Mouse (Mus musculus) neural tube, embryonic 11.5 days (tissue): ENCODE measurements at regions not wholly inside any gene's neighbourhood (a gene's known extent, or its start where the extent isn't known, plus 50 kb on each side); places are given as distances from the start of the nearest gene placed in this dataset.

Experiments used
- ATAC-seq: fragments of 200-750 bp; cut with Nextera tagmentation; 2 replicates; pipeline ENCODE4 v1.8.0; 2017; ENCODE audit warnings: moderate number of reproducible peaks, mild to moderate bottlenecking, moderate TSS enrichment, moderate library complexity; ENCODE audit not compliant: insufficient read depth, low FRiP score, low TSS enrichment
- DNase-seq: peaks from one replicate; pipeline ENCODE4 v3.0.0-alpha.2; 2015; ENCODE audit warnings: low spot score
- H3K27ac ChIP-seq: fragments of 300-500 bp; sonication (generic); 2 replicates; pipeline ENCODE4 v1.5.1; 2014; ENCODE audit warnings: low read depth, mild to moderate bottlenecking, low read length
- H3K27me3 ChIP-seq: fragments of 300-500 bp; sonication (generic); 2 replicates; pipeline ENCODE4 v1.6.1; 2014; ENCODE audit warnings: mild to moderate bottlenecking, low read length, mixed read lengths; ENCODE audit not compliant: control insufficient read depth, insufficient read depth
- H3K36me3 ChIP-seq: fragments of 300-500 bp; sonication (generic); 2 replicates; pipeline ENCODE4 v1.6.1; 2014; ENCODE audit warnings: mild to moderate bottlenecking, low read length, moderate library complexity, mixed read lengths; ENCODE audit not compliant: control insufficient read depth, insufficient read depth
- H3K4me1 ChIP-seq: fragments of 300-500 bp; sonication (generic); 2 replicates; pipeline ENCODE4 v1.6.1; 2014; ENCODE audit warnings: low read length, mixed read lengths; ENCODE audit not compliant: control insufficient read depth, insufficient read depth
- H3K4me2 ChIP-seq: fragments of 300-500 bp; sonication (generic); 2 replicates; pipeline ENCODE4 v1.6.1; 2014; ENCODE audit warnings: low read depth, mild to moderate bottlenecking, moderate library complexity
- H3K4me3 ChIP-seq: fragments of 300-500 bp; sonication (generic); 2 replicates; pipeline ENCODE4 v1.5.1; 2014; ENCODE audit warnings: low read depth, low read length
- H3K9ac ChIP-seq: fragments of 300-500 bp; sonication (generic); 2 replicates; pipeline ENCODE4 v1.6.1; 2014; ENCODE audit warnings: mild to moderate bottlenecking, low read length
- H3K9me3 ChIP-seq: fragments of 300-500 bp; sonication (generic); 2 replicates; pipeline ENCODE4 v1.6.1; 2016; ENCODE audit warnings: low read length; ENCODE audit not compliant: control insufficient read depth
- WGBS: fragments of 180-500 bp; shearing (Covaris S2); extraction: QIAGEN DNeasy Blood & Tissue Kit; methylation state at CpG from one replicate; pipeline ENCODE4 v1.1.7; 2014; 5-methylcytosine and 5-hydroxymethylcytosine counted together

- WGBS = 58% methylated on average over 4 of the region's 4 CpGs
- ATAC-seq (no peak), DNase-seq (no peak)
- Histone ChIP-seq H3K27me3 (no peaks in the 10 kb centered on the region), H3K27ac (no peak overlapping the region), H3K4me1 (no peaks in the 10 kb centered on the region), H3K4me3 (no peak overlapping the region), H3K9ac (no peak overlapping the region), H3K9me3 (no peaks in the 10 kb centered on the region), H3K4me2 (no peak overlapping the region), H3K36me3 (no peaks in the 10 kb centered on the region)
These were observed 102.5 kb upstream of the Mon1b start for GRCm38 (mm10) chr8:113532881-113533280.

GRCm38 (mm10) chr8:113541437-113541836 lies 94.0 kb upstream of the Mon1b start:
- DNase-seq (no peak), ATAC-seq (no peak)
- no peak overlapping the region for H3K27ac ChIP-seq
- H3K9me3 ChIP-seq = no peaks in the 10 kb centered on the region
- no peaks in the 10 kb centered on the region for H3K27me3 ChIP-seq
- 91% methylated on average over 6 of the region's 6 CpGs for WGBS
- H3K4me1 ChIP-seq = no peaks in the 10 kb centered on the region
- H3K36me3 ChIP-seq = no peaks in the 10 kb centered on the region
- no peak overlapping the region for H3K4me2 ChIP-seq
- H3K9ac ChIP-seq = no peak overlapping the region
- H3K4me3 ChIP-seq = no peak overlapping the region

- ATAC-seq = no peak
- 79% methylated on average over 3 of the region's 3 CpGs for WGBS
These were observed 93.3 kb upstream of the Mon1b start for GRCm38 (mm10) chr8:113542082-113542481.

GRCm38 (mm10) chr8:113542713-113543112 lies 92.7 kb upstream of the Mon1b start:
- Histone ChIP-seq H3K36me3 (no peaks in the 10 kb centered on the region), H3K27ac (no peak overlapping the region), H3K4me1 (no peaks in the 10 kb centered on the region), H3K9me3 (no peaks in the 10 kb centered on the region), H3K27me3 (no peaks in the 10 kb centered on the region), H3K9ac (no peak overlapping the region), H3K4me3 (no peak overlapping the region), H3K4me2 (no peak overlapping the region)
- no peak for ATAC-seq
- 81% methylated on average over 2 of the region's 2 CpGs for WGBS
- DNase-seq = no peak

More at GRCm38 (mm10) chr8:113542082-113542481, 93.3 kb upstream of the Mon1b start:
- H3K27me3 ChIP-seq = no peaks in the 10 kb centered on the region
- DNase-seq = no peak
- H3K4me1 ChIP-seq = no peaks in the 10 kb centered on the region
- no peak overlapping the region for H3K27ac ChIP-seq
- H3K9ac ChIP-seq = no peak overlapping the region
- no peak overlapping the region for H3K4me2 ChIP-seq
- H3K9me3 ChIP-seq = no peaks in the 10 kb centered on the region
- no peak overlapping the region for H3K4me3 ChIP-seq
- H3K36me3 ChIP-seq = no peaks in the 10 kb centered on the region

- H3K9ac ChIP-seq = no peak overlapping the region
- H3K36me3 ChIP-seq = no peaks in the 10 kb centered on the region
- H3K27ac ChIP-seq = no peak overlapping the region
- H3K27me3 ChIP-seq = no peaks in the 10 kb centered on the region
- H3K4me1 ChIP-seq = no peaks in the 10 kb centered on the region
- H3K4me3 ChIP-seq = no peak overlapping the region
- 83% methylated on average over 7 of the region's 7 CpGs for WGBS
- no peak for ATAC-seq
- no peak overlapping the region for H3K4me2 ChIP-seq
- H3K9me3 ChIP-seq = no peaks in the 10 kb centered on the region
- DNase-seq = no peak
These were observed 86.2 kb upstream of the Mon1b start for GRCm38 (mm10) chr8:113549200-113549599.

GRCm38 (mm10) chr8:113551454-113552273 lies 83.7 kb upstream of the Mon1b start:
- no peak overlapping the region for H3K4me3 ChIP-seq
- WGBS = 82% methylated on average over 12 of the region's 12 CpGs
- no peak overlapping the region for H3K27ac ChIP-seq
- H3K9me3 ChIP-seq = no peaks in the 10 kb centered on the region
- ATAC-seq = no peak
- no peaks in the 10 kb centered on the region for H3K36me3 ChIP-seq
- no peaks in the 10 kb centered on the region for H3K4me1 ChIP-seq
- no peaks in the 10 kb centered on the region for H3K27me3 ChIP-seq
- no peak for DNase-seq
- no peak overlapping the region for H3K4me2 ChIP-seq
- no peak overlapping the region for H3K9ac ChIP-seq

- ATAC-seq (no peak), DNase-seq (no peak)
- no peak overlapping the region for H3K4me2 ChIP-seq
- H3K9ac ChIP-seq = no peak overlapping the region
- no peaks in the 10 kb centered on the region for H3K36me3 ChIP-seq
- no peak overlapping the region for H3K27ac ChIP-seq
- no peaks in the 10 kb centered on the region for H3K27me3 ChIP-seq
- 78% methylated on average over 5 of the region's 5 CpGs for WGBS
- no peak overlapping the region for H3K4me3 ChIP-seq
- no peaks in the 10 kb centered on the region for H3K9me3 ChIP-seq
- no peaks in the 10 kb centered on the region for H3K4me1 ChIP-seq
These were observed 82.6 kb upstream of the Mon1b start for GRCm38 (mm10) chr8:113552826-113553225.

GRCm38 (mm10) chr8:113554700-113555455 lies 80.5 kb upstream of the Mon1b start:
- no peak; the same call in 1 of the 2 replicates for ATAC-seq

GRCm38 (mm10) chr8:113556994-113557393 lies 78.4 kb upstream of the Mon1b start:
- Histone ChIP-seq H3K36me3 (no peaks in the 10 kb centered on the region), H3K4me3 (no peak overlapping the region), H3K27me3 (no peaks in the 10 kb centered on the region), H3K9ac (no peak overlapping the region), H3K27ac (no peak overlapping the region), H3K4me1 (no peaks in the 10 kb centered on the region), H3K4me2 (no peak overlapping the region), H3K9me3 (no peaks in the 10 kb centered on the region)
- no peak for ATAC-seq
- 84% methylated on average over 5 of the region's 5 CpGs for WGBS
- no peak for DNase-seq

More at GRCm38 (mm10) chr8:113554700-113555455, 80.5 kb upstream of the Mon1b start:
- Histone ChIP-seq H3K27ac (no peak overlapping the region), H3K4me1 (no peaks in the 10 kb centered on the region), H3K9me3 (no peaks in the 10 kb centered on the region), H3K4me3 (no peak overlapping the region), H3K27me3 (no peaks in the 10 kb centered on the region), H3K36me3 (no peaks in the 10 kb centered on the region), H3K4me2 (no peak overlapping the region), H3K9ac (no peak overlapping the region)
- DNase-seq = peak; percentile 19
- 26% methylated on average over 12 of the region's 12 CpGs for WGBS
